Mouse (Mus musculus) gastrocnemius, adult 18-20 months (tissue): Measurements from ENCODE around the gene Dido1. TPM values are rescaled to one million over a fixed set of nuclear protein-coding genes. Genes with fewer than 3 reads are reported as not detected.

Experiments
- total RNA-seq, 2 experiments: library from RNA; stranded (reverse); gene quantifications; 2 replicates each; pipeline ENCODE4 v1.2.3; 2021

Dido1 gene
- total RNA-seq, 2 experiments from 2014 or later = 15.3 to 19.4 TPM

Other genes with a start within 250 kb of the Dido1 start
- not detected for gene Ntsr1, start 210.0 kb downstream of the Dido1 start, total RNA-seq
- gene Mrgbp, start 128.7 kb downstream of the Dido1 start, total RNA-seq = 1 to 10 TPM; 4.4 to 4.5 TPM
- 10 to 100 TPM; 20.7 to 25.7 TPM for gene Ogfr, start 120.8 kb downstream of the Dido1 start, total RNA-seq
- under 1 TPM in 1 of 2 experiments, not detected in 1; 0.07 TPM for gene Col9a3, start 112.2 kb downstream of the Dido1 start, total RNA-seq
- not detected for gene Tcfl5, start 67.3 kb downstream of the Dido1 start, total RNA-seq
- gene Gid8, start 118 bp upstream of the Dido1 start, total RNA-seq = 10 to 100 TPM; 31.7 to 36.7 TPM
- gene Slc17a9, start 15.3 kb upstream of the Dido1 start, total RNA-seq = not detected
- not detected for gene Bhlhe23, start 66.9 kb upstream of the Dido1 start, total RNA-seq
- 10 to 100 TPM; 39.9 to 41.6 TPM for gene Ythdf1, start 210.9 kb upstream of the Dido1 start, total RNA-seq
- gene Birc7, start 219.0 kb upstream of the Dido1 start, total RNA-seq = not detected
- under 1 TPM in 1 of 2 experiments, not detected in 1; 0.66 TPM for gene Nkain4, start 244.7 kb upstream of the Dido1 start, total RNA-seq